Mouse (Mus musculus) limb, embryonic 14.5 days (tissue): ENCODE results near the gene Gm11564. TPM values are rescaled to one million over a fixed set of nuclear protein-coding genes. Genes with fewer than 3 reads are reported as not detected.
"Not testable (repeated sequence)": the region's sequence is repeated elsewhere in the genome, so short reads cannot be mapped to it uniquely, and the experiment has no call there.

Source experiments
- ATAC-seq: fragments of 200-750 bp; cut with Nextera tagmentation; 2 replicates; pipeline ENCODE4 v1.8.0; 2017; ENCODE audit warnings: low read depth, moderate number of reproducible peaks, moderate TSS enrichment; ENCODE audit not compliant: low FRiP score
- DNase-seq: peaks from one replicate; pipeline ENCODE4 v3.0.0-alpha.2; 2015; ENCODE audit warnings: low spot score
- H3K27ac ChIP-seq: fragments of 300-500 bp; sonication (generic); replicated peaks from 2 replicates; pipeline ENCODE4 v1.5.1; 2014; ENCODE audit warnings: low read depth, mild to moderate bottlenecking, low read length, moderate library complexity, mixed read lengths
- H3K27me3 ChIP-seq: fragments of 300-500 bp; sonication (generic); 2 replicates; pipeline ENCODE4 v1.6.1; 2014; ENCODE audit warnings: low read length, mixed read lengths; ENCODE audit not compliant: control insufficient read depth, insufficient read depth
- H3K36me3 ChIP-seq: fragments of 300-500 bp; sonication (generic); 2 replicates; pipeline ENCODE4 v1.6.1; 2014; ENCODE audit warnings: mild to moderate bottlenecking, low read length, moderate library complexity, mixed read lengths; ENCODE audit not compliant: control insufficient read depth, insufficient read depth
- H3K4me1 ChIP-seq: fragments of 300-500 bp; sonication (generic); 2 replicates; pipeline ENCODE4 v1.6.1; 2014; ENCODE audit warnings: antibody characterized with exemption, low read length, mixed read lengths; ENCODE audit not compliant: control insufficient read depth, insufficient read depth
- H3K4me2 ChIP-seq: fragments of 300-500 bp; sonication (generic); replicated peaks from 2 replicates; pipeline ENCODE4 v1.6.1; 2014; ENCODE audit warnings: low read depth, mild to moderate bottlenecking, low read length, moderate library complexity; ENCODE audit not compliant: severe bottlenecking
- H3K4me3 ChIP-seq: fragments of 300-500 bp; sonication (generic); replicated peaks from 2 replicates; pipeline ENCODE4 v1.5.1; 2014; ENCODE audit warnings: low read length
- H3K9ac ChIP-seq: fragments of 300-500 bp; sonication (generic); 2 replicates; pipeline ENCODE4 v1.6.1; 2014; ENCODE audit warnings: mild to moderate bottlenecking, low read depth, low read length, moderate library complexity; ENCODE audit not compliant: severe bottlenecking
- H3K9me3 ChIP-seq: fragments of 300-500 bp; sonication (generic); 2 replicates; pipeline ENCODE4 v1.6.1; 2016; ENCODE audit warnings: low read length; ENCODE audit not compliant: control insufficient read depth
- POLR2A ChIP-seq: fragments of 200-500 bp; IDR thresholded peaks from 2 replicates; pipeline ENCODE4 v1.8.0; 2012; ENCODE audit warnings: inconsistent platforms, mild to moderate bottlenecking, moderate library complexity, borderline replicate concordance; ENCODE audit not compliant: insufficient read depth, insufficient read length; ENCODE audit errors: extremely low read depth
- WGBS: fragments of 180-500 bp; shearing (Covaris S2); extraction: QIAGEN DNeasy Blood & Tissue Kit; methylation state at CpG from one replicate; pipeline ENCODE4 v1.1.7; 2014; 5-methylcytosine and 5-hydroxymethylcytosine counted together
- polyA plus RNA-seq, 2 experiments: library from polyadenylated mRNA; depleted of rRNA in 1 of 2; stranded (reverse) in 1 of 2; unstranded in 1 of 2; fragments of >200 nt; fragmentation: Nextera tagmentation in 1 of 2; extraction: Ambion mirVana in 1 of 2; gene quantifications; 2 replicates each; pipeline versions ENCODE4 v1.2.1 to v1.2.3; 2012 to 2014

The Gm11564 gene
- polyA plus RNA-seq (2012; rRNA removed), result 0.12 TPM in 1 of 2 replicates, not detected in the other
- not detected in 2 replicates for polyA plus RNA-seq (2014; fragmentation: Nextera tagmentation; extraction: Ambion mirVana)

GRCm38 (mm10) chr11:99815566-99815965 is at the start of gene Gm11564:
Gene Gm11564, minus strand, starts transcription at chr11:99815666.
- 84% methylated on average over 2 of the region's 2 CpGs for WGBS
- H3K27me3 ChIP-seq, result not testable (repeated sequence)

GRCm38 (mm10) chr11:99864176-99864575 is 48.7 kb upstream of the Gm11564 start, which contains the start of gene Gm11559:
Gene Gm11559, plus strand, starts transcription at chr11:99864476.
- 53% methylated on average over 1 of the region's 1 CpGs for WGBS
- not testable (repeated sequence) for H3K27me3 ChIP-seq, H3K9me3 ChIP-seq, H3K27ac ChIP-seq, ATAC-seq, H3K4me2 ChIP-seq, DNase-seq, H3K36me3 ChIP-seq, H3K9ac ChIP-seq, H3K4me1 ChIP-seq, H3K4me3 ChIP-seq

More at GRCm38 (mm10) chr11:99815566-99815965, at the start of gene Gm11564:
- ATAC-seq, H3K36me3 ChIP-seq, H3K4me3 ChIP-seq, H3K4me1 ChIP-seq, H3K9me3 ChIP-seq, H3K27ac ChIP-seq, H3K4me2 ChIP-seq, DNase-seq, H3K9ac ChIP-seq: not testable (repeated sequence)

- Histone ChIP-seq H3K4me2 (no peak overlapping the region), H3K27me3 (no peaks in the 10 kb centered on the region), H3K4me1 (no peaks in the 10 kb centered on the region), H3K27ac (no peak overlapping the region), H3K4me3 (no peak overlapping the region), H3K36me3 (no peaks in the 10 kb centered on the region), H3K9ac (no peak overlapping the region), H3K9me3 (no peaks in the 10 kb centered on the region)
- no peak for DNase-seq
- 74% methylated on average over 2 of the region's 2 CpGs for WGBS
- ATAC-seq, result no peak
- TF ChIP-seq POLR2A, result no peak
Measured at GRCm38 (mm10) chr11:99858761-99859160, 43.3 kb upstream of the Gm11564 start.

- Histone ChIP-seq H3K27me3 (no peaks in the 10 kb centered on the region), H3K4me1 (no peaks in the 10 kb centered on the region), H3K9me3 (no peaks in the 10 kb centered on the region), H3K36me3 (no peaks in the 10 kb centered on the region), H3K27ac (no peak within 1 kb of the TSS), H3K9ac (no peak within 1 kb of the TSS), H3K4me2 (no peak within 1 kb of the TSS), H3K4me3 (no peak within 1 kb of the TSS)
- ATAC-seq (no peak), DNase-seq (no peak)
- 73% methylated on average over 2 of the region's 2 CpGs for WGBS
- TF ChIP-seq POLR2A, result no peak
Measured at GRCm38 (mm10) chr11:99857617-99858016, 42.2 kb upstream of the Gm11564 start, which contains the start of gene Gm11568. Gene Gm11568, plus strand, starts transcription at chr11:99857917.

GRCm38 (mm10) chr11:99854121-99854520 is 38.7 kb upstream of the Gm11564 start:
- Histone ChIP-seq H3K9me3 (no peaks in the 10 kb centered on the region), H3K4me1 (no peaks in the 10 kb centered on the region), H3K9ac (no peak overlapping the region), H3K4me3 (no peak overlapping the region), H3K27me3 (no peaks in the 10 kb centered on the region), H3K27ac (no peak overlapping the region), H3K36me3 (no peaks in the 10 kb centered on the region), H3K4me2 (no peak overlapping the region)
- WGBS, result 54% methylated on average over 3 of the region's 3 CpGs
- no peak for ATAC-seq
- no peak for TF ChIP-seq POLR2A
- peak; percentile 5 for DNase-seq

- ATAC-seq, result no peak
- Histone ChIP-seq H3K9ac (no peak within 1 kb of the TSS), H3K4me1 (no peaks in the 10 kb centered on the region), H3K4me2 (no peak within 1 kb of the TSS), H3K36me3 (no peaks in the 10 kb centered on the region), H3K9me3 (no peaks in the 10 kb centered on the region), H3K4me3 (no peak within 1 kb of the TSS), H3K27me3 (no peaks in the 10 kb centered on the region), H3K27ac (no peak within 1 kb of the TSS)
- DNase-seq, result no peak
- no peak for TF ChIP-seq POLR2A
Measured at GRCm38 (mm10) chr11:99851508-99851907, 36.0 kb upstream of the Gm11564 start, which contains the start of gene Krtap4-16. Gene Krtap4-16, minus strand, starts transcription at chr11:99851608.
